Mouse (Mus musculus): ENCODE results near the gene Cars. TPM values are rescaled to one million over a fixed set of nuclear protein-coding genes. Genes with fewer than 3 reads are reported as not detected.
"Not testable (repeated sequence)": the region's sequence is repeated elsewhere in the genome, so short reads cannot be mapped to it uniquely, and the experiment has no call there.

Cars gene
- polyA plus RNA-seq, 2 experiments, result 35.7 to 41.4 TPM

GRCm38 (mm10) chr7:143538671-143539070 lies 61.2 kb downstream of the Cars start:
- ATAC-seq (ENCODE audit: insufficient read depth) (no peak), DNase-seq (ENCODE audit: low read depth in 3 of 3, low spot score in 3 of 3) (no peak)
- Histone ChIP-seq H3K27me3 (ENCODE audit: control insufficient read depth, insufficient read depth, low read length) (no peaks in the 10 kb centered on the region), H3K9ac (replicated peaks) (no peak overlapping the region), H3K4me3 (ENCODE audit: insufficient read depth in 1 of 2, low read depth in 2 of 2, low read length in 2 of 2) (no peak overlapping the region), H3K27ac (no peak overlapping the region), H3K36me3 (replicated peaks; ENCODE audit: control insufficient read depth, insufficient read depth, low read depth) (peaks cover 50% of the 10 kb centered on the region), H3K9me3 (ENCODE audit: control insufficient read depth, low read length) (no peaks in the 10 kb centered on the region), H3K4me2 (ENCODE audit: low read depth) (no peak overlapping the region), H3K4me1 (replicated peaks; ENCODE audit: control insufficient read depth in 2 of 2, insufficient read depth in 2 of 2, low read length in 1 of 2) (peaks cover 11 to 25% of the 10 kb centered on the region in 2 experiments)
- TF ChIP-seq EP300 (IDR thresholded peaks at IDR 0.05; ENCODE audit: low read depth) (no peak), CTCF (IDR thresholded peaks at IDR 0.05; ENCODE audit: low read depth) (no peak)
- 17% methylated on average over 1 of the region's 1 CpGs for WGBS (ENCODE audit: insufficient replicate concordance)

GRCm38 (mm10) chr7:143538229-143538628 lies 61.7 kb downstream of the Cars start:
- not testable (repeated sequence) for H3K4me3 ChIP-seq (ENCODE audit: insufficient read depth in 1 of 2, low read depth in 2 of 2, low read length in 2 of 2); H3K9ac ChIP-seq (replicated peaks); H3K4me2 ChIP-seq (ENCODE audit: low read depth); H3K27ac ChIP-seq; H3K27me3 ChIP-seq (ENCODE audit: control insufficient read depth, insufficient read depth, low read length); H3K9me3 ChIP-seq (ENCODE audit: control insufficient read depth, low read length)
- H3K4me1 ChIP-seq (replicated peaks; ENCODE audit: control insufficient read depth in 2 of 2, insufficient read depth in 2 of 2, low read length in 1 of 2), result peaks cover 16 to 27% of the 10 kb centered on the region in 2 experiments
- TF ChIP-seq EP300 (IDR thresholded peaks at IDR 0.05; ENCODE audit: low read depth), result peak; percentile 7; the same call in 1 of the 2 replicates
- DNase-seq (ENCODE audit: low read depth in 3 of 3, low spot score in 3 of 3), result peak in 2 of 3 experiments; percentile 37 to 49
- H3K36me3 ChIP-seq (replicated peaks; ENCODE audit: control insufficient read depth, insufficient read depth, low read depth), result peaks cover 52% of the 10 kb centered on the region
- peak; percentile 24; the same call in 1 of the 2 replicates for ATAC-seq (ENCODE audit: insufficient read depth)
- 39% methylated on average over 6 of the region's 6 CpGs for WGBS (ENCODE audit: insufficient replicate concordance)

GRCm38 (mm10) chr7:143536251-143536650 lies 63.6 kb downstream of the Cars start:
- no peak for DNase-seq (ENCODE audit: low read depth in 3 of 3, low spot score in 3 of 3)
- TF ChIP-seq EP300 (IDR thresholded peaks at IDR 0.05; ENCODE audit: low read depth) (no peak), CTCF (IDR thresholded peaks at IDR 0.05; ENCODE audit: low read depth) (no peak)
- Histone ChIP-seq H3K27ac (no peak overlapping the region), H3K4me3 (ENCODE audit: insufficient read depth in 1 of 2, low read depth in 2 of 2, low read length in 2 of 2) (no peak overlapping the region), H3K9ac (replicated peaks) (no peak overlapping the region), H3K4me1 (replicated peaks; ENCODE audit: control insufficient read depth in 2 of 2, insufficient read depth in 2 of 2, low read length in 1 of 2) (peaks cover 23 to 28% of the 10 kb centered on the region in 2 experiments), H3K27me3 (ENCODE audit: control insufficient read depth, insufficient read depth, low read length) (no peaks in the 10 kb centered on the region), H3K36me3 (replicated peaks; ENCODE audit: control insufficient read depth, insufficient read depth, low read depth) (peaks cover 66% of the 10 kb centered on the region), H3K4me2 (ENCODE audit: low read depth) (no peak overlapping the region), H3K9me3 (ENCODE audit: control insufficient read depth, low read length) (no peaks in the 10 kb centered on the region)
- 82% methylated on average over 3 of the region's 3 CpGs for WGBS (ENCODE audit: insufficient replicate concordance)
- ATAC-seq (ENCODE audit: insufficient read depth), result no peak

GRCm38 (mm10) chr7:143533284-143533683 lies 66.6 kb downstream of the Cars start:
- H3K4me1 ChIP-seq (replicated peaks; ENCODE audit: control insufficient read depth in 2 of 2, insufficient read depth in 2 of 2, low read length in 1 of 2), result peaks cover 19 to 27% of the 10 kb centered on the region in 2 experiments
- no peaks in the 10 kb centered on the region for H3K9me3 ChIP-seq (ENCODE audit: control insufficient read depth, low read length)
- peaks cover 84% of the 10 kb centered on the region for H3K36me3 ChIP-seq (replicated peaks; ENCODE audit: control insufficient read depth, insufficient read depth, low read depth)
- DNase-seq (ENCODE audit: low read depth in 3 of 3, low spot score in 3 of 3) (peak; percentile 63 to 65 (median 63)), ATAC-seq (ENCODE audit: insufficient read depth) (peak; percentile 90)
- H3K9ac ChIP-seq (replicated peaks), result no peak overlapping the region
- peak overlapping the region; percentile 41 for H3K4me2 ChIP-seq (ENCODE audit: low read depth)
- H3K27me3 ChIP-seq (ENCODE audit: control insufficient read depth, insufficient read depth, low read length), result no peaks in the 10 kb centered on the region
- peak overlapping the region; percentile 60 for H3K27ac ChIP-seq
- WGBS (ENCODE audit: insufficient replicate concordance), result 12% methylated on average over 2 of the region's 2 CpGs
- TF ChIP-seq CTCF (IDR thresholded peaks at IDR 0.05; ENCODE audit: low read depth) (no peak), EP300 (IDR thresholded peaks at IDR 0.05; ENCODE audit: low read depth) (peak; percentile 89)
- no peak overlapping the region for H3K4me3 ChIP-seq (ENCODE audit: insufficient read depth in 1 of 2, low read depth in 2 of 2, low read length in 2 of 2)

GRCm38 (mm10) chr7:143532410-143532809 lies 67.5 kb downstream of the Cars start:
- 71% methylated on average over 1 of the region's 1 CpGs for WGBS (ENCODE audit: insufficient replicate concordance)
- H3K4me2 ChIP-seq (ENCODE audit: low read depth), result no peak overlapping the region
- peaks cover 16 to 21% of the 10 kb centered on the region in 2 experiments for H3K4me1 ChIP-seq (replicated peaks; ENCODE audit: control insufficient read depth in 2 of 2, insufficient read depth in 2 of 2, low read length in 1 of 2)
- TF ChIP-seq EP300 (IDR thresholded peaks at IDR 0.05; ENCODE audit: low read depth), result no peak
- H3K9me3 ChIP-seq (ENCODE audit: control insufficient read depth, low read length), result no peaks in the 10 kb centered on the region
- no peak for DNase-seq (ENCODE audit: low read depth in 3 of 3, low spot score in 3 of 3)
- H3K4me3 ChIP-seq (ENCODE audit: insufficient read depth in 1 of 2, low read depth in 2 of 2, low read length in 2 of 2), result no peak overlapping the region
- ATAC-seq (ENCODE audit: insufficient read depth), result no peak
- peaks cover 82% of the 10 kb centered on the region for H3K36me3 ChIP-seq (replicated peaks; ENCODE audit: control insufficient read depth, insufficient read depth, low read depth)
- H3K27me3 ChIP-seq (ENCODE audit: control insufficient read depth, insufficient read depth, low read length), result no peaks in the 10 kb centered on the region
- H3K9ac ChIP-seq (replicated peaks), result no peak overlapping the region
- H3K27ac ChIP-seq, result no peak overlapping the region

All from liver, embryonic 14.5 days (tissue).